Mouse (Mus musculus) forebrain, embryonic 14.5 days (tissue): ENCODE measurements around the gene Cmtm4. TPM values are rescaled to one million over a fixed set of nuclear protein-coding genes. Genes with fewer than 3 reads are reported as not detected.
"Not testable (repeated sequence)": the region's sequence is repeated elsewhere in the genome, so short reads cannot be mapped to it uniquely, and the experiment has no call there.

Experiments
- ATAC-seq: fragments of 200-750 bp; cut with Nextera tagmentation; 2 replicates; pipeline ENCODE4 v1.8.0; 2017; ENCODE audit warnings: mild to moderate bottlenecking, moderate library complexity
- DNase-seq: peaks from one replicate; pipeline ENCODE4 v3.0.0-alpha.2; 2015; ENCODE audit warnings: low spot score
- H3K27ac ChIP-seq: fragments of 300-500 bp; sonication (generic); 2 replicates; pipeline ENCODE4 v1.5.1; 2014; ENCODE audit warnings: low read depth, mild to moderate bottlenecking, control low read depth, low read length, moderate library complexity
- H3K27me3 ChIP-seq: fragments of 300-500 bp; sonication (generic); replicated peaks from 2 replicates; pipeline ENCODE4 v1.6.1; 2014; ENCODE audit warnings: low read length, control low read depth, mixed read lengths; ENCODE audit not compliant: control insufficient read depth, insufficient read depth
- H3K36me3 ChIP-seq: fragments of 300-500 bp; sonication (generic); 2 replicates; pipeline ENCODE4 v1.6.1; 2014; ENCODE audit warnings: low read length, control low read depth; ENCODE audit not compliant: control insufficient read depth, insufficient read depth
- H3K4me1 ChIP-seq: fragments of 300-500 bp; sonication (generic); 2 replicates; pipeline ENCODE4 v1.6.1; 2014; ENCODE audit warnings: antibody characterized with exemption, low read length, control low read depth; ENCODE audit not compliant: control insufficient read depth, insufficient read depth
- H3K4me2 ChIP-seq: fragments of 300-500 bp; sonication (generic); 2 replicates; pipeline ENCODE4 v1.6.1; 2014; ENCODE audit warnings: mild to moderate bottlenecking, control low read depth, low read length
- H3K4me3 ChIP-seq: fragments of 300-500 bp; sonication (generic); 2 replicates; pipeline ENCODE4 v1.5.1; 2014; ENCODE audit warnings: low read depth, low read length, control low read depth
- H3K9ac ChIP-seq: fragments of 300-500 bp; sonication (generic); 2 replicates; pipeline ENCODE4 v1.6.1; 2014; ENCODE audit warnings: mild to moderate bottlenecking, low read length, control low read depth, moderate library complexity
- H3K9me3 ChIP-seq: fragments of 300-500 bp; sonication (generic); replicated peaks from 2 replicates; pipeline ENCODE4 v1.6.1; 2016; ENCODE audit warnings: low read length, control low read depth, mixed read lengths; ENCODE audit not compliant: control insufficient read depth
- WGBS: fragments of 180-500 bp; shearing (Covaris S2); extraction: QIAGEN DNeasy Blood & Tissue Kit; methylation state at CpG from one replicate; pipeline ENCODE4 v1.1.7; 2014; 5-methylcytosine and 5-hydroxymethylcytosine counted together
- polyA plus RNA-seq: library from polyadenylated mRNA; unstranded; fragments of >200 nt; fragmentation: Nextera tagmentation; extraction: Ambion mirVana; gene quantifications from 2 replicates; pipeline ENCODE4 v1.2.1, GENCODE M21; 2014

The Cmtm4 gene
- polyA plus RNA-seq, 1 experiment from 2014 or later, result 3.7 TPM

- H3K36me3 ChIP-seq, result no peaks in the 10 kb centered on the region
- WGBS, result 80% methylated on average over 5 of the region's 5 CpGs
These were observed 61.8 kb downstream of the Cmtm4 start for GRCm38 (mm10) chr8:104333786-104334185.

GRCm38 (mm10) chr8:104332665-104333631 lies 62.7 kb downstream of the Cmtm4 start:
- H3K27ac ChIP-seq, result no peak overlapping the region
- H3K36me3 ChIP-seq, result no peaks in the 10 kb centered on the region
- no peaks in the 10 kb centered on the region for H3K4me1 ChIP-seq
- no peak overlapping the region for H3K9ac ChIP-seq
- WGBS, result 80% methylated on average over 5 of the region's 5 CpGs
- no peak overlapping the region for H3K4me3 ChIP-seq
- no peak overlapping the region for H3K4me2 ChIP-seq
- DNase-seq, result no peak
- H3K9me3 ChIP-seq, result no peaks in the 10 kb centered on the region
- ATAC-seq, result no peak
- no peaks in the 10 kb centered on the region for H3K27me3 ChIP-seq

More at GRCm38 (mm10) chr8:104333786-104334185, 61.8 kb downstream of the Cmtm4 start:
- DNase-seq (no peak), ATAC-seq (no peak)
- H3K9me3 ChIP-seq, result no peaks in the 10 kb centered on the region
- H3K27ac ChIP-seq, result no peak overlapping the region
- H3K4me2 ChIP-seq, result no peak overlapping the region
- no peaks in the 10 kb centered on the region for H3K4me1 ChIP-seq
- no peak overlapping the region for H3K4me3 ChIP-seq
- no peak overlapping the region for H3K9ac ChIP-seq
- no peaks in the 10 kb centered on the region for H3K27me3 ChIP-seq

- DNase-seq, ATAC-seq: not testable (repeated sequence)
- WGBS, result 91% methylated on average over 9 of the region's 12 CpGs
These were observed 73.7 kb downstream of the Cmtm4 start, which contains the start of gene Cmtm2b for GRCm38 (mm10) chr8:104321930-104322329. Cmtm2b (plus strand) TSS chr8:104322230.

GRCm38 (mm10) chr8:104321267-104321666 lies 74.3 kb downstream of the Cmtm4 start, which contains the start of gene Gm11020:
Gm11020 (plus strand) TSS chr8:104321567.
- not testable (repeated sequence) for H3K9me3 ChIP-seq, H3K36me3 ChIP-seq, H3K4me2 ChIP-seq, H3K4me1 ChIP-seq, H3K27ac ChIP-seq, H3K4me3 ChIP-seq, ATAC-seq, H3K27me3 ChIP-seq, DNase-seq, H3K9ac ChIP-seq
- WGBS, result 88% methylated on average over 8 of the region's 11 CpGs

More at GRCm38 (mm10) chr8:104321930-104322329, 73.7 kb downstream of the Cmtm4 start, which contains the start of gene Cmtm2b:
- H3K9ac ChIP-seq, H3K4me3 ChIP-seq, H3K36me3 ChIP-seq, H3K4me1 ChIP-seq, H3K27me3 ChIP-seq, H3K27ac ChIP-seq, H3K9me3 ChIP-seq, H3K4me2 ChIP-seq: not testable (repeated sequence)

- H3K9me3 ChIP-seq, result no peaks in the 10 kb centered on the region
- no peaks in the 10 kb centered on the region for H3K4me1 ChIP-seq
- no peak overlapping the region for H3K4me3 ChIP-seq
- H3K4me2 ChIP-seq, result no peak overlapping the region
- no peaks in the 10 kb centered on the region for H3K27me3 ChIP-seq
- no peak overlapping the region for H3K27ac ChIP-seq
- no peak overlapping the region for H3K9ac ChIP-seq
- DNase-seq (no peak), ATAC-seq (no peak)
- WGBS, result 84% methylated on average over 4 of the region's 4 CpGs
- H3K36me3 ChIP-seq, result no peaks in the 10 kb centered on the region
These were observed 82.3 kb downstream of the Cmtm4 start for GRCm38 (mm10) chr8:104313311-104313710.

- not testable (repeated sequence) for H3K9me3 ChIP-seq, ATAC-seq, H3K4me1 ChIP-seq, H3K9ac ChIP-seq, H3K36me3 ChIP-seq, H3K4me3 ChIP-seq, H3K27ac ChIP-seq, H3K4me2 ChIP-seq, H3K27me3 ChIP-seq, DNase-seq
- WGBS, result 88% methylated on average over 3 of the region's 3 CpGs
These were observed 83.6 kb downstream of the Cmtm4 start for GRCm38 (mm10) chr8:104312023-104312422.

- not testable (repeated sequence) for H3K4me1 ChIP-seq, H3K4me2 ChIP-seq, H3K36me3 ChIP-seq, H3K4me3 ChIP-seq, DNase-seq, H3K27ac ChIP-seq, H3K27me3 ChIP-seq, H3K9me3 ChIP-seq, ATAC-seq, H3K9ac ChIP-seq
- 91% methylated on average over 34 of the region's 36 CpGs for WGBS
These were observed 86.0 kb downstream of the Cmtm4 start, which contains the start of the genes Gm45711 and Cmtm1 for GRCm38 (mm10) chr8:104309441-104310155. Gm45711 (minus strand) TSS chr8:104310081. Cmtm1 (minus strand) TSS chr8:104310145.

GRCm38 (mm10) chr8:104308341-104308740 lies 87.3 kb downstream of the Cmtm4 start:
- not testable (repeated sequence) for H3K9ac ChIP-seq, H3K4me1 ChIP-seq, DNase-seq, H3K27ac ChIP-seq, ATAC-seq, H3K36me3 ChIP-seq, H3K9me3 ChIP-seq, H3K4me2 ChIP-seq, H3K27me3 ChIP-seq, H3K4me3 ChIP-seq
- WGBS, result 73% methylated on average over 6 of the region's 6 CpGs
